Mouse (Mus musculus): ENCODE measurements around the gene Olfr616. TPM values are rescaled to one million over a fixed set of nuclear protein-coding genes. Genes with fewer than 3 reads are reported as not detected.

Gene Olfr616
- total RNA-seq (2014; rRNA removed): not detected in 2 replicates
- polyA plus RNA-seq (2015; fragmentation: Nextera tagmentation; extraction: Ambion mirVana): not detected in 2 replicates

DNA sequence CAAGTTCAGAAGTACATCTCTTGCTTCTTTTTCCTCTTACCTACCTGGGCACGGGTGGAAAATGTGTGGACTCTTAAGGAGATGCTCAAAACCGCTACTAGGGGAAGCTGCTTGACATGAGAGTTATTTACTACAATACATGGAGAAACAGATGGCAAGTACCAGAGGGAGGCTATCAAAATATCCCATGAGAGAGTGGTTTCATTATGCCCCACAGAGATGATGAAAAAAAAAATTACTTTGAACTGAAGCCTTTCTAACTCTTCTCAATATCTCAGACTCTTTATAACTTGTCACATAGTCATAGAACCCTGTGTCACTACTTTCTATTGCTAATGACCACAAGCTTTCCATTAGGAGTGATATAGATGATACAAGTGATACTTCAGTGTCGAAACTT is at the start of gene Olfr616:
TSS of gene Olfr616 (minus strand) at position 101 of the 400 bp plus-strand sequence.
- Histone ChIP-seq H3K36me3 (ENCODE audit: insufficient read depth, low read length) (no peaks in the 10 kb centered on the region), H3K9me3 (ENCODE audit: low read length) (no peaks in the 10 kb centered on the region), H3K4me3 (ENCODE audit: low read depth, low read length) (no peak within 1 kb of the TSS), H3K27ac (ENCODE audit: low read depth, low read length) (no peak within 1 kb of the TSS), H3K4me1 (ENCODE audit: insufficient read depth, low read length) (no peaks in the 10 kb centered on the region), H3K4me2 (ENCODE audit: low read depth, low read length, poor library complexity, severe bottlenecking) (no peak within 1 kb of the TSS), H3K9ac (replicated peaks; ENCODE audit: low read length, poor library complexity, severe bottlenecking) (no peak within 1 kb of the TSS), H3K27me3 (ENCODE audit: insufficient read depth, low read length) (no peaks in the 10 kb centered on the region)
- ATAC-seq (ENCODE audit: low FRiP score) (no peak), DNase-seq (ENCODE audit: low spot score) (no peak)
- TF ChIP-seq CTCF (IDR thresholded peaks at IDR 0.05): no peak
- WGBS: 83% methylated on average over 3 of the region's 3 CpGs

DNA sequence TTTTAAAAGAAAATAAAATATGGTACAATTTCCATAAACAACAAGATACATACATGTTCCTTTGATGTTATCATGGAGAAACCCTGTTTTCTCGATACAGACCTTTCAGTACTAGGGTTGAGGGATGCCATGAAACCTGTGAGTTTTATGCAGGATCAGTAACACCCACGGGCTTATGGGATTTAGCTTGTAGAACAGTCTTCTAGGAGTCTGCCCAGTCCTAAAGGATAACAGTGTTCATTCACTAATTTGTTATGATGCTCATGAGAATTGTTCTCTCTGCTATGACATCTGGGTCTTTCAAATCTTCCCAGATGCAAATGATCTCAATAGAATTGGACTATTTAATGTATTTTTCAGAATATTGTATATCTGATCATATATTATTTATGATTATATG is 43.5 kb upstream of the Olfr616 start, which contains the start of gene Olfr620:
TSS of gene Olfr620 (minus strand) at position 101 of the 400 bp plus-strand sequence.
- H3K9me3 ChIP-seq (ENCODE audit: low read length): no peaks in the 10 kb centered on the region
- no peak for ATAC-seq (ENCODE audit: low FRiP score)
- H3K27me3 ChIP-seq (ENCODE audit: insufficient read depth, low read length): no peaks in the 10 kb centered on the region
- 84% methylated on average over 2 of the region's 2 CpGs for WGBS
- no peak for TF ChIP-seq CTCF (IDR thresholded peaks at IDR 0.05)
- no peak for DNase-seq (ENCODE audit: low spot score)
- H3K27ac ChIP-seq (ENCODE audit: low read depth, low read length): no peak within 1 kb of the TSS
- H3K4me1 ChIP-seq (ENCODE audit: insufficient read depth, low read length): no peaks in the 10 kb centered on the region
- no peak within 1 kb of the TSS for H3K4me2 ChIP-seq (ENCODE audit: low read depth, low read length, poor library complexity, severe bottlenecking)
- H3K36me3 ChIP-seq (ENCODE audit: insufficient read depth, low read length): no peaks in the 10 kb centered on the region
- no peak within 1 kb of the TSS for H3K9ac ChIP-seq (replicated peaks; ENCODE audit: low read length, poor library complexity, severe bottlenecking)
- no peak within 1 kb of the TSS for H3K4me3 ChIP-seq (ENCODE audit: low read depth, low read length)

DNA sequence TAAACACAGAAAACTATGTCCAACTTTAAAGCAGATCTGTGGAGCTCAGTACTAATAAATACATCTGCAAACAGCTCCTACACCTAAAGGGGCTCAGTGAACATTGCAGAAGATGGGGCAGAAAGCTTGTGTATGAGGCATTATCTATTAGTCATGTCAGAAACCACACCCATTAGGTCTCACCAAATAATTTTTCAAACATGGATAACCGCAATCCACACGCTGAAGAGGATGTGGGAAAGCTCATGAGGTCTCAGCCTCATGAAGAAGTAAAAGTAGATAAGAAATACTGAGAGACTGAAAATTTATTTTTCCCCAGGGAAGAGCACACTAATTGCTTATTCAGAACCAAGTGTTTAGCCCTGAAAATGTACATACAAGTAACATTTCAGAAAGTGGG is 38.5 kb upstream of the Olfr616 start:
- no peak for DNase-seq (ENCODE audit: low spot score)
- Histone ChIP-seq H3K36me3 (ENCODE audit: insufficient read depth, low read length) (no peaks in the 10 kb centered on the region), H3K9me3 (ENCODE audit: low read length) (no peaks in the 10 kb centered on the region), H3K9ac (replicated peaks; ENCODE audit: low read length, poor library complexity, severe bottlenecking) (no peak overlapping the region), H3K4me1 (ENCODE audit: insufficient read depth, low read length) (no peaks in the 10 kb centered on the region), H3K27ac (ENCODE audit: low read depth, low read length) (no peak overlapping the region), H3K4me3 (ENCODE audit: low read depth, low read length) (no peak overlapping the region), H3K4me2 (ENCODE audit: low read depth, low read length, poor library complexity, severe bottlenecking) (no peak overlapping the region), H3K27me3 (ENCODE audit: insufficient read depth, low read length) (no peaks in the 10 kb centered on the region)
- no peak for ATAC-seq (ENCODE audit: low FRiP score)
- no peak for TF ChIP-seq CTCF (IDR thresholded peaks at IDR 0.05)
- WGBS: 88% methylated on average over 2 of the region's 2 CpGs

DNA sequence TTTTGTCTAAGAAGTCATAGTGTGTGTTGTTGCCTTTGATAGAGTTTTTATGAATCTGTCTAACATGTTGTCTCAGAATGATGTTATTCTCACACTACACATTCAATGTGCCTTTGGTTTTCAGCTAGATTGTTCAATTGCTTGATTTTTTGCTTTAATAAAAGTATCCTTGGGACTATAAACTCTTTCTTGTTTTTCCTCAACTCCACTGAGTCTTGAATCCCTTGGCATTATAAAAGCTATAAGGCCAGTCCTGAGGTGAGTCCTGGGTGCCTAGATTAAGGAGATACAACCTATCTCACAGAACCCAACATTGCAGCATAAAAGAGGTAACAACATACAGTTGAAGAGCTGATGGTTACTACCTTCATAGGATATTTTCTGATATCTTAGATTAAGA is 31.3 kb upstream of the Olfr616 start, which contains the start of gene Olfr619:
TSS of gene Olfr619 (plus strand) at position 301 of the 400 bp plus-strand sequence.
- no peak for ATAC-seq (ENCODE audit: low FRiP score)
- H3K27ac ChIP-seq (ENCODE audit: low read depth, low read length): no peak within 1 kb of the TSS
- no peak within 1 kb of the TSS for H3K4me3 ChIP-seq (ENCODE audit: low read depth, low read length)
- H3K4me2 ChIP-seq (ENCODE audit: low read depth, low read length, poor library complexity, severe bottlenecking): no peak within 1 kb of the TSS
- H3K9me3 ChIP-seq (ENCODE audit: low read length): no peaks in the 10 kb centered on the region
- H3K4me1 ChIP-seq (ENCODE audit: insufficient read depth, low read length): no peaks in the 10 kb centered on the region
- no peak within 1 kb of the TSS for H3K9ac ChIP-seq (replicated peaks; ENCODE audit: low read length, poor library complexity, severe bottlenecking)
- no peaks in the 10 kb centered on the region for H3K27me3 ChIP-seq (ENCODE audit: insufficient read depth, low read length)
- H3K36me3 ChIP-seq (ENCODE audit: insufficient read depth, low read length): no peaks in the 10 kb centered on the region
- TF ChIP-seq CTCF (IDR thresholded peaks at IDR 0.05): no peak
- no peak for DNase-seq (ENCODE audit: low spot score)

DNA sequence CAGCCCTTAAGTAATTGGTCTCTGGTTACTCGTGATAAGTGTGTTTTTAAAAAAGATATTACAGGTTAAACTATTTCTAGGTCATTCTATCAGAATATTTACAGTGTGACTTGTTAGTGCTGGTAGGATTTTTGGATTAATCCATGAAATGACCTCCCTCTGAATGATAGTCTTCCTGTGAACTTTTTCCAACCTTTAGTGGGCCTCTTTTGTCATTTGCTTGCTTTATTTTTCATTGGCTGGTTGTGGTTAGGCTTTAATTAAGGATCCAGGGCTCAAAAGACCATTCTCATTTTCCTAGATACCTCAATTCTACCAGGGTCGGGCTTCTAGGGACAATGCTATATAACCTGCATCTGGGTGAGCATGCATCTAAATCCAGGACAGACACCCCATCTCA is 20.9 kb upstream of the Olfr616 start, which contains the start of gene Olfr618:
TSS of gene Olfr618 (plus strand) at position 301 of the 400 bp plus-strand sequence.
- WGBS: 64% methylated on average over 2 of the region's 2 CpGs
- no peak within 1 kb of the TSS for H3K27ac ChIP-seq (ENCODE audit: low read depth, low read length)
- no peak within 1 kb of the TSS for H3K9ac ChIP-seq (replicated peaks; ENCODE audit: low read length, poor library complexity, severe bottlenecking)
- DNase-seq (ENCODE audit: low spot score): no peak
- H3K27me3 ChIP-seq (ENCODE audit: insufficient read depth, low read length): no peaks in the 10 kb centered on the region
- no peak within 1 kb of the TSS for H3K4me2 ChIP-seq (ENCODE audit: low read depth, low read length, poor library complexity, severe bottlenecking)
- no peaks in the 10 kb centered on the region for H3K9me3 ChIP-seq (ENCODE audit: low read length)
- no peak within 1 kb of the TSS for H3K4me3 ChIP-seq (ENCODE audit: low read depth, low read length)
- H3K36me3 ChIP-seq (ENCODE audit: insufficient read depth, low read length): no peaks in the 10 kb centered on the region
- no peak for TF ChIP-seq CTCF (IDR thresholded peaks at IDR 0.05)
- no peaks in the 10 kb centered on the region for H3K4me1 ChIP-seq (ENCODE audit: insufficient read depth, low read length)
- ATAC-seq (ENCODE audit: low FRiP score): no peak

DNA sequence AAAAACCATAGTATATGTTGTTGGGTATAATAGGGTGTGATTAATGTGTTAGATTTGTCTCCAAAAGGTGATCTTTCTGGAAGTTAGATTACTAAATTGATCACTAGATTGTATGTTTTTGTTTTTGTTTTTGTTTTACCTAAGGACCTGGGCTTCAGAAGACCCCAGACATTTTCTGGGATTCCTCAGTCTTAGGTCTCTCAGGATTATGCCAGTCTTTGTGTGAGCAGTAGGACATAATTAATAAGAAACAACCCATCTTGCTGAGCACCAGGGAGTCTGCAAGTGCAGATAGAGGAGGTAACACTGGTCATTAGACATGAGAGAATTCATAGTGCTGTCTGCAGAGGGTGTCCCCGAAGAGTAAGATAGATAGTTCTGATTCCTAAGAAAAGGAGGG is 3.8 kb upstream of the Olfr616 start, which contains the start of gene Olfr617:
TSS of gene Olfr617 (plus strand) at position 301 of the 400 bp plus-strand sequence.
- Histone ChIP-seq H3K9ac (replicated peaks; ENCODE audit: low read length, poor library complexity, severe bottlenecking) (no peak within 1 kb of the TSS), H3K4me2 (ENCODE audit: low read depth, low read length, poor library complexity, severe bottlenecking) (no peak within 1 kb of the TSS), H3K4me1 (ENCODE audit: insufficient read depth, low read length) (no peaks in the 10 kb centered on the region), H3K4me3 (ENCODE audit: low read depth, low read length) (no peak within 1 kb of the TSS), H3K9me3 (ENCODE audit: low read length) (no peaks in the 10 kb centered on the region), H3K27me3 (ENCODE audit: insufficient read depth, low read length) (no peaks in the 10 kb centered on the region), H3K27ac (ENCODE audit: low read depth, low read length) (no peak within 1 kb of the TSS), H3K36me3 (ENCODE audit: insufficient read depth, low read length) (no peaks in the 10 kb centered on the region)
- 84% methylated on average over 1 of the region's 1 CpGs for WGBS
- no peak for DNase-seq (ENCODE audit: low spot score)
- no peak for ATAC-seq (ENCODE audit: low FRiP score)
- TF ChIP-seq CTCF (IDR thresholded peaks at IDR 0.05): no peak
